Mouse (Mus musculus) cerebellum, adult 2 months (tissue): ENCODE data around the gene Serpinb2.

Experiments used
- CTCF ChIP-seq: fragments of 200-500 bp; IDR thresholded peaks from 2 replicates; pipeline ENCODE4 v1.5.1; 2011; ENCODE audit warnings: low read depth, mild to moderate bottlenecking, control low read depth, low read length, moderate library complexity, borderline replicate concordance; ENCODE audit not compliant: insufficient read depth
- POLR2A ChIP-seq: fragments of 200-500 bp; IDR thresholded peaks from 2 replicates; pipeline ENCODE4 v1.6.1; 2011; ENCODE audit warnings: low read length, control low read depth, borderline replicate concordance; ENCODE audit not compliant: insufficient read depth

DNA sequence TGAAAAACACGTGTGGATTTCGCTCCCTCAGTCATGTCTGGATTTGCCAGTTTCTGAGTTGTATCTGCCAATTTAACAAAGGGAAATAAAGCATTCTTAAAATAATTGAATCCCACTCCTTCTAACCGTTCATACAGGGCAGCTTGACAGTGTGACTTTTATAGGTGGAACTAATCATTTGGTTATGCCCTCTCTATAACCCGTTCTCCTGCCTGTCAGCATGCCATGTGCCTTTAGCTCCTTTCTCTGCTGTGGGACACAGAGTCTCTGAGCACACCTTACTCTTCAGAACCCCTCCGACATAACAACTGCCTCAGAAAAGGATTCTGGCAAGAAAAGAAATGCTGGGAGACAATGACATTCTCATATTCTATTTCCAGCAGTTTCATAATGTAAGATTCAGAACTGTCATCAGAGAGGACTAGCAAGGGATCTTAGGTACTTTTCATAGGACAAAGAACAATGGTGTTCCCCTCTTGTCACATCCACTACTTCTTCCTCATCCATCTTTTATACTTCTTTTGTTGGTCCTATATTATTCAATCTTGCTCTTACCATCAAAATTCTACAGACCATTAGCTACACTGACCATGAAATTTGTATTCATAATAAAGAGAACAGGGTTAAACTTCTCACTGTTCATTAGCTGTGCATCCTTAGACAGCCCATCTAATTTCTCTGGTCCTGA is 18.3 kb downstream of the Serpinb2 start:
- TF ChIP-seq CTCF: no peak
- no peak for TF ChIP-seq POLR2A
